Mouse (Mus musculus): ENCODE measurements around the gene Hmga2. TPM values are rescaled to one million over a fixed set of nuclear protein-coding genes. Genes with fewer than 3 reads are reported as not detected.

The Hmga2 gene
- total and polyA plus RNA-seq, 2 experiments from 2014 or later: 0.30 to 0.99 TPM

DNA sequence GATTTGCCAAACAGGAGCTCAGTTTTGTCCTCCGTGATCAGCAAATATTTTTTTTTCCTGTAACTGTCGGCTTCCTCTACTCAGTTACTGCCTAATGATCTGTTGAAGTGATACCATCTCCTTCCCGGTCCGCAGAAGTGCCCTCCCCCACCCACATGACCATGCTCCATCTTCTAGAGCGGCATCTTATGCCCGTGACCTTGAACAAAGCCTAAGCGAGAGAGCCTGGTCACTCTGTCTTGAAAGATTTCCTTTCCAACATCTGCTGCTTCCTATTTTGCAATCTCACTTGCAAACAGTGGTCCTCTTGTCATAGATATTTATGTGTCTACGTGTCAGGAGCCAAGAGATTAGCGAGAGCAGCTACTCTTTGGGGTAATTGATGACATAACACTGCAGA lies 30.1 kb downstream of the Hmga2 start:
- no peak for TF ChIP-seq CTCF (IDR thresholded peaks at IDR 0.05)
- no peak overlapping the region for H3K4me2 ChIP-seq (ENCODE audit: low read depth, low read length, poor library complexity, severe bottlenecking)
- no peaks in the 10 kb centered on the region for H3K9me3 ChIP-seq (ENCODE audit: low read length)
- WGBS: 94% methylated on average over 9 of the region's 9 CpGs
- DNase-seq (ENCODE audit: low spot score) (no peak), ATAC-seq (ENCODE audit: low FRiP score) (no peak)
- H3K36me3 ChIP-seq (ENCODE audit: insufficient read depth, low read length): no peaks in the 10 kb centered on the region
- 0 out of 2 replicates have a peak, but pooled peaks cover 4% of the 10 kb centered on the region for H3K4me1 ChIP-seq (ENCODE audit: insufficient read depth, low read length)
- no peak overlapping the region for H3K27ac ChIP-seq (ENCODE audit: low read depth, low read length)
- H3K4me3 ChIP-seq (ENCODE audit: low read depth, low read length): no peak overlapping the region
- H3K9ac ChIP-seq (replicated peaks; ENCODE audit: low read length, poor library complexity, severe bottlenecking): no peak overlapping the region
- H3K27me3 ChIP-seq (ENCODE audit: insufficient read depth, low read length): no peaks in the 10 kb centered on the region

DNA sequence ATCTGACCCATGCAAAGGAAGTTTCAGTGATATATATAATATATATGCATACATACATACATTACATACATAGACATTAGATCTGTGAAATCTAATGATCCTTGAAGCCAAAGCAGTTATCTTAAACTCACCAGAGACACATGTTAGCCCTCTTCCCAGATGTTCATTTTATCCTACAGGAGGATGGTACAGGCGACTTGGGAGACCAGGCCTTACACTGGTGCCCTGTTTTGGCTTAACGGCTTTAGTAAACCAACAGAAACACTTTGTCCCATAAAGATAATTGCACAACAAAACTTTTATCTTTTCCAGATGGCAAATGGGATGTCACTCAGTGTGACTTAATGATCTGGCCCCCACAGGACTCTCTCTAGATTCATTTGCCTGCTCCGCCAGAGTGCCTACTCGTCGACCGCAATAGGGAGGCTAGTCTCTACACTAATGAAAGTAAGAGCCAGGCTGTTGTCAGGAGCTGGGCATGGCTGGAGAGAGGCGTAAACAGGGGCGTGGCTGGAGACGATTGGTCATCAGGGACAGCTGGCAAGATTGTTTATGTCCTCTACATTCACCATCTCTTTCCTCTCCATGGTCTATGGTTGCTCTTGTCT lies 31.7 kb downstream of the Hmga2 start:
- H3K4me1 ChIP-seq (ENCODE audit: insufficient read depth, low read length): no peaks in the 10 kb centered on the region
- no peak overlapping the region for H3K4me2 ChIP-seq (ENCODE audit: low read depth, low read length, poor library complexity, severe bottlenecking)
- TF ChIP-seq CTCF (IDR thresholded peaks at IDR 0.05): no peak
- DNase-seq (ENCODE audit: low spot score) (no peak), ATAC-seq (ENCODE audit: low FRiP score) (no peak)
- no peaks in the 10 kb centered on the region for H3K36me3 ChIP-seq (ENCODE audit: insufficient read depth, low read length)
- 92% methylated on average over 9 of the region's 9 CpGs for WGBS
- no peak overlapping the region for H3K27ac ChIP-seq (ENCODE audit: low read depth, low read length)
- H3K4me3 ChIP-seq (ENCODE audit: low read depth, low read length): no peak overlapping the region
- H3K27me3 ChIP-seq (ENCODE audit: insufficient read depth, low read length): no peaks in the 10 kb centered on the region
- no peaks in the 10 kb centered on the region for H3K9me3 ChIP-seq (ENCODE audit: low read length)
- H3K9ac ChIP-seq (replicated peaks; ENCODE audit: low read length, poor library complexity, severe bottlenecking): no peak overlapping the region

DNA sequence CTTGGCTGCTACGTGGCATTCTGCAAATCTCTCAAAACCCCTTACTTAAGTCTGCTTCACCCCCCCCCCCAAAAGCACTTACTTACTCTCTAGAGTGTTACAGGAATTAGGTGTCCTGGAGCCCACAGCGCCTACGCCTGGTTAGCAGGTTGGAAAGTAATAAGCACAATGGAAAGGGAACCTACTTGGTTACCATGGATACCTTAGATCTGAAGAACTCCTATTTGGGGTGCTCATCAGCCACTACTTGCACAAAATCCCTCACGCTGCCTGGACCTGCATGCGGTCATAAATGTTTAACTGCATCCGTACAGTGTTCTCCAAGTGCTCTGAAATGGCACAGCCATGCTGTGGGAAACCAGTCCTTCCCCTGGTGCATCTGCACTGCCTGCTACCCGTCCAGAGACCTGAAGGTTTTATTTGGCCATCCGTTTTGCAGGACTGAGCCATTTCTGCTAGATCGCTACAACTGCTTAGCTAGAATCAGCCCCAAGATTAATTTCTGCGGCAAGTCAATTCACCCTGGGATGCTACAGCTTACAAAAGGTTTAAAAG lies 32.4 kb downstream of the Hmga2 start:
- peak overlapping the region; percentile 13; the same call in 1 of the 2 replicates for H3K4me2 ChIP-seq (ENCODE audit: low read depth, low read length, poor library complexity, severe bottlenecking)
- no peaks in the 10 kb centered on the region for H3K4me1 ChIP-seq (ENCODE audit: insufficient read depth, low read length)
- no peaks in the 10 kb centered on the region for H3K27me3 ChIP-seq (ENCODE audit: insufficient read depth, low read length)
- peak; percentile 27; the same call in 1 of the 2 replicates for TF ChIP-seq CTCF (IDR thresholded peaks at IDR 0.05)
- no peaks in the 10 kb centered on the region for H3K36me3 ChIP-seq (ENCODE audit: insufficient read depth, low read length)
- no peak overlapping the region for H3K9ac ChIP-seq (replicated peaks; ENCODE audit: low read length, poor library complexity, severe bottlenecking)
- WGBS: 43% methylated on average over 10 of the region's 10 CpGs
- ATAC-seq (ENCODE audit: low FRiP score) (no peak), DNase-seq (ENCODE audit: low spot score) (no peak)
- H3K9me3 ChIP-seq (ENCODE audit: low read length): no peaks in the 10 kb centered on the region
- no peak overlapping the region for H3K27ac ChIP-seq (ENCODE audit: low read depth, low read length)
- no peak overlapping the region for H3K4me3 ChIP-seq (ENCODE audit: low read depth, low read length)

DNA sequence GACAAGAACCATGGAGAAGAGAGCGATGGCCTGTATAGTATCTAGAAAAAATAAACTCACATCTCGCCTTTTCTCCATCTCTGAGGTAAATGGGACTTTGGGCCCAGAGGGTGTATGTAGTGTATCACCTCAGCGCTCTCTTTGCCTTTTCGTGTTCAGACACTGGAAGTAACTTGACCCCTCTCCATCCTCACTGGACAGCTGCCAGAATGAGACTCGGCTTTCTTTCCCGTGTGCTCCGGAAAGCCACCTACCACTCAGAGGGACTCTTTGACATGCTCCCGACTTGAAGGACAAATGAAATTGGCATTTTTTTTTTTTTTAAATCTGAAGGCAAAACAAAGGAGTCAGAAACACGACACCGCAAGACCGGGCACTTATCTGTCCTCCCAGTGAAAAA lies 35.0 kb downstream of the Hmga2 start:
- no peaks in the 10 kb centered on the region for H3K4me1 ChIP-seq (ENCODE audit: insufficient read depth, low read length)
- no peak for TF ChIP-seq CTCF (IDR thresholded peaks at IDR 0.05)
- 47% methylated on average over 11 of the region's 11 CpGs for WGBS
- no peaks in the 10 kb centered on the region for H3K36me3 ChIP-seq (ENCODE audit: insufficient read depth, low read length)
- H3K4me3 ChIP-seq (ENCODE audit: low read depth, low read length): no peak overlapping the region
- no peak overlapping the region for H3K27ac ChIP-seq (ENCODE audit: low read depth, low read length)
- H3K9ac ChIP-seq (replicated peaks; ENCODE audit: low read length, poor library complexity, severe bottlenecking): no peak overlapping the region
- ATAC-seq (ENCODE audit: low FRiP score) (no peak), DNase-seq (ENCODE audit: low spot score) (no peak)
- H3K27me3 ChIP-seq (ENCODE audit: insufficient read depth, low read length): no peaks in the 10 kb centered on the region
- H3K9me3 ChIP-seq (ENCODE audit: low read length): no peaks in the 10 kb centered on the region
- no peak overlapping the region for H3K4me2 ChIP-seq (ENCODE audit: low read depth, low read length, poor library complexity, severe bottlenecking)

DNA sequence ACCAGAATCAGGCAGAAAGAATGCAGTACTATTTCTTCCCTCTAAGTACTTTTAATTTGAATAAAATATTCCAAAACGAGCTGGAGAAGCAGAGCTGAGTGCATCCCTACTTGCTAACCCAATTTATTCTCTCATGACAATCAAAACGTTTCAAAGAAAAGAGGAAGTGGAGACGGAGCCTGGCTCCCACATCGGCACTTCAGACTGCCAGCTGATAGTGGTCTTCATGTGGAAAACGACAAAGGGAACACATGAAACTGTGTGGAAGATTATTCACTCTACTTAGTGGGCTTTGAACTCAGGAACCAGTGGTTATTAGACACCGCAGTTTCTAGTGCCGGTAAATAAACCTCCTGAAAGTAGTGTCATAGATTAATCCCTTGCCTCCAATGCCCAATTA lies 41.8 kb downstream of the Hmga2 start:
- no peak overlapping the region for H3K4me3 ChIP-seq (ENCODE audit: low read depth, low read length)
- TF ChIP-seq CTCF (IDR thresholded peaks at IDR 0.05): no peak
- DNase-seq (ENCODE audit: low spot score) (no peak), ATAC-seq (ENCODE audit: low FRiP score) (no peak)
- H3K4me2 ChIP-seq (ENCODE audit: low read depth, low read length, poor library complexity, severe bottlenecking): no peak overlapping the region
- WGBS: 49% methylated on average over 7 of the region's 7 CpGs
- H3K27me3 ChIP-seq (ENCODE audit: insufficient read depth, low read length): no peaks in the 10 kb centered on the region
- H3K27ac ChIP-seq (ENCODE audit: low read depth, low read length): no peak overlapping the region
- no peaks in the 10 kb centered on the region for H3K4me1 ChIP-seq (ENCODE audit: insufficient read depth, low read length)
- H3K9me3 ChIP-seq (ENCODE audit: low read length): no peaks in the 10 kb centered on the region
- H3K9ac ChIP-seq (replicated peaks; ENCODE audit: low read length, poor library complexity, severe bottlenecking): no peak overlapping the region
- H3K36me3 ChIP-seq (ENCODE audit: insufficient read depth, low read length): no peaks in the 10 kb centered on the region

DNA sequence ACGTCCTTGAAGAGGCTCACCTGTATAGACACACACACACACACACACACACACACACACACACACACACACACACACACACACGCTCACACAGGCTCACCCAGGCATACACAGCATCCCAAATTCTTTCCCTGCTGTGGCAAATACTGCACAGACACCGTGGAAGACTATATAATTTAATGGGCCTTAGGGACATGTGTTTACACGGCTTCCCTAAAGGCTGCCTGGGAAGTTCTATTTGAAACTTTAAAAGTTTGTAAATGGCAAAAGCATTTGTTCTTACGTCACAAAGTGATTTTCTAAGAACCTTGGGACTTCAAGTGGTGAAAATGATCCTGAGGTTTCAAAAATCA lies 42.8 kb downstream of the Hmga2 start:
- Histone ChIP-seq H3K4me3 (ENCODE audit: low read depth, low read length) (no peak overlapping the region), H3K4me2 (ENCODE audit: low read depth, low read length, poor library complexity, severe bottlenecking) (no peak overlapping the region), H3K4me1 (ENCODE audit: insufficient read depth, low read length) (no peaks in the 10 kb centered on the region), H3K36me3 (ENCODE audit: insufficient read depth, low read length) (no peaks in the 10 kb centered on the region), H3K9ac (replicated peaks; ENCODE audit: low read length, poor library complexity, severe bottlenecking) (no peak overlapping the region), H3K27me3 (ENCODE audit: insufficient read depth, low read length) (no peaks in the 10 kb centered on the region), H3K27ac (ENCODE audit: low read depth, low read length) (no peak overlapping the region), H3K9me3 (ENCODE audit: low read length) (no peaks in the 10 kb centered on the region)
- ATAC-seq (ENCODE audit: low FRiP score) (no peak), DNase-seq (ENCODE audit: low spot score) (no peak)
- WGBS: 71% methylated on average over 4 of the region's 5 CpGs
- TF ChIP-seq CTCF (IDR thresholded peaks at IDR 0.05): no peak
